Mouse (Mus musculus): Measurements from ENCODE around the gene Dhrs1.

- TF ChIP-seq CTCF (IDR thresholded peaks at IDR 0.05; ENCODE audit: low read depth, low read length) (no peak), POLR2A (IDR thresholded peaks at IDR 0.05; ENCODE audit: extremely low read depth, insufficient read depth, low read length) (no peak)
These were observed 42.2 kb upstream of the Dhrs1 start for GRCm38 (mm10) chr14:55787731-55788130.

Data from liver, adult 2 months (tissue).